8 mouse cellular contexts compared by ENCODE assay signal in the genomic region with DNA sequence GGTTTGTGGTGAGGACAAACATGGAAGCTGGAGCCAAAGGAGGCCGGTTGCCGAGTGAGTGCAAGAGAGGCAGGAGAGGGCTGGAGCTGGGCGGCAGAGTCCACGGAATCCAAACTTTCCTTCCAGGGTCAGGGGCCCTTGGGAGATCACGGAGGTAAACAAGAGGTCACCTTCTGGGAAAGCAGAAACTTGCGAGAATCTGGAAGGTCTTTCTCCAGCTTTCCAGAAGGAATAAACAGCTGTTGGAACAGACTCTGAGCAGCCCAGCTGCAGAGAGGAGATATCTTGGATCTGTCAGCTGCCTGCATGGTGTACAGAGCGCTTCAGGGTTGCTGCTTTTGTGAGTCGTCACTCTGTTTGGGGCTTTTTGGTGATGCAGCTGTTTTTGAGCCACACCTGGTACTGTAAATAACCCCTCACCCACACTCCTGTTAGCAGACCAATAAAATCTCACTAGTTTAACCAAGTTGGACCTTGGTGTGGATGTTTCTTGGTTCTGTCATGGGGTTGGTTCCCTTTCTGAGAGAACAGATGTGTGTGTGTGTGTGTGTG. TPM values are rescaled to one million over a fixed set of nuclear protein-coding genes. Genes with fewer than 3 reads are reported as not detected.
A peak's percentile ranks its signal among the peaks of the same experiment; 100 is the strongest.
DNase-seq lines count a peak whose midpoint lies in the region; ATAC-seq and TF ChIP-seq lines count a peak whose summit lies in the region.

No protein-coding gene starts in this region.

- H3K36me3 ChIP-seq in hindbrain, postnatal 0 days (ENCODE audit: insufficient read depth, low read length): no peaks in the 10 kb centered on the region
- no peaks in the 10 kb centered on the region for H3K36me3 ChIP-seq in liver, embryonic 15.5 days (replicated peaks)
- no peaks in the 10 kb centered on the region for H3K36me3 ChIP-seq in neural tube, embryonic 12.5 days

- peak overlapping the region; percentile 51 for H3K4me2 ChIP-seq in hindbrain, postnatal 0 days (ENCODE audit: low read depth, low read length)
- peak overlapping the region; percentile 69 for H3K4me2 ChIP-seq in liver, embryonic 15.5 days
- H3K4me2 ChIP-seq in neural tube, embryonic 12.5 days (replicated peaks): peak overlapping the region; percentile 56

- H3K27me3 ChIP-seq in hindbrain, postnatal 0 days (ENCODE audit: insufficient read depth, low read length): no peaks in the 10 kb centered on the region
- H3K27me3 ChIP-seq in liver, embryonic 15.5 days: no peaks in the 10 kb centered on the region
- no peaks in the 10 kb centered on the region for H3K27me3 ChIP-seq in neural tube, embryonic 12.5 days (replicated peaks)

- H3K4me3 ChIP-seq in brown adipose tissue, adult 24 weeks (ENCODE audit: insufficient read depth, low read depth, low read length): peak overlapping the region; percentile 33
- H3K4me3 ChIP-seq in hindbrain, postnatal 0 days (ENCODE audit: low read length): 0 out of 2 replicates have a peak overlapping the region, but pooled peaks have one; percentile 6
- H3K4me3 ChIP-seq in liver, embryonic 15.5 days (replicated peaks): no peak overlapping the region
- no peak overlapping the region for H3K4me3 ChIP-seq in neural tube, embryonic 12.5 days

- H3K27ac ChIP-seq in brown adipose tissue, adult 24 weeks (replicated peaks; ENCODE audit: low read depth, low read length): peak overlapping the region; percentile 11; the same call in 1 of the 2 replicates
- no peak overlapping the region for H3K27ac ChIP-seq in hindbrain, postnatal 0 days
- no peak overlapping the region for H3K27ac ChIP-seq in liver, embryonic 15.5 days (replicated peaks)
- no peak overlapping the region for H3K27ac ChIP-seq in neural tube, embryonic 12.5 days

- no peak for TF ChIP-seq CTCF in hindbrain, postnatal 0 days (IDR thresholded peaks at IDR 0.05; ENCODE audit: low read depth)

- ATAC-seq in hindbrain, postnatal 0 days: peak; percentile 30; the same call in 1 of the 2 replicates
- ATAC-seq in liver, embryonic 15.5 days (ENCODE audit: insufficient read depth): peak; percentile 67
- ATAC-seq in neural tube, embryonic 12.5 days (ENCODE audit: low FRiP score, low read depth): peak; percentile 70

- 12% methylated on average over 8 of the region's 8 CpGs for WGBS in hindbrain, postnatal 0 days
- 42% methylated on average over 8 of the region's 8 CpGs for WGBS in liver, embryonic 15.5 days (ENCODE audit: insufficient replicate concordance)
- WGBS in neural tube, embryonic 12.5 days: 14% methylated on average over 8 of the region's 8 CpGs

- H3K4me1 ChIP-seq in brown adipose tissue, adult 24 weeks (ENCODE audit: control insufficient read depth, insufficient read depth, insufficient read length, low read length): peaks cover 3% of the 10 kb centered on the region; the same call in 1 of the 2 replicates
- peaks cover 3% of the 10 kb centered on the region; the same call in 1 of the 2 replicates for H3K4me1 ChIP-seq in hindbrain, postnatal 0 days (ENCODE audit: insufficient read depth, low read length)
- H3K4me1 ChIP-seq in liver, embryonic 15.5 days (replicated peaks): peaks cover 11% of the 10 kb centered on the region
- H3K4me1 ChIP-seq in neural tube, embryonic 12.5 days: peaks cover 10% of the 10 kb centered on the region

- H3K9ac ChIP-seq in hindbrain, postnatal 0 days (replicated peaks; ENCODE audit: low read length): no peak overlapping the region
- no peak overlapping the region for H3K9ac ChIP-seq in liver, embryonic 15.5 days
- H3K9ac ChIP-seq in neural tube, embryonic 12.5 days: no peak overlapping the region

- DNase-seq in gastrocnemius, postnatal 25 days: peak; percentile 74
- peak; percentile 10 for DNase-seq in hindbrain, postnatal 0 days (ENCODE audit: low spot score)
- no peak for DNase-seq in cerebellum, adult 8-10 months
- no peak for DNase-seq in layer of hippocampus, adult 9-11 months
- no peak for DNase-seq in frontal cortex, postnatal 36 days (ENCODE audit: low spot score in 2 of 2)

- no peaks in the 10 kb centered on the region for H3K9me3 ChIP-seq in hindbrain, postnatal 0 days (ENCODE audit: low read length)
- no peaks in the 10 kb centered on the region for H3K9me3 ChIP-seq in liver, embryonic 15.5 days (replicated peaks)
- no peaks in the 10 kb centered on the region for H3K9me3 ChIP-seq in neural tube, embryonic 12.5 days

RNA-seq across cellular contexts. Expression of a gene that starts 40.7 kb away (rescaled TPM):
- polyA plus RNA-seq in brown adipose tissue, adult 24 weeks (2012; ENCODE audit: insufficient read depth, insufficient read length, missing spikeins): 70.3 and 114 TPM in 2 replicates
- total RNA-seq in gastrocnemius, postnatal 25 days (2021): 100 to 1,000 TPM; 105 to 129 TPM
- 204 and 218 TPM in 2 replicates for total RNA-seq in hindbrain, postnatal 0 days (2014; rRNA removed)
- polyA plus RNA-seq in hindbrain, postnatal 0 days (2015; fragmentation: Nextera tagmentation; extraction: Ambion mirVana): 86.1 and 90.5 TPM in 2 replicates
- 36.1 and 38.6 TPM in 2 replicates for polyA plus RNA-seq in liver, embryonic 15.5 days (2015; fragmentation: Nextera tagmentation; extraction: Ambion mirVana)
- polyA plus RNA-seq in neural tube, embryonic 12.5 days (2016; fragmentation: Nextera tagmentation; extraction: Ambion mirVana): 158 and 173 TPM in 2 replicates

RNA-seq across cellular contexts. Expression of a gene that starts 45.0 kb away (rescaled TPM):
- polyA plus RNA-seq in brown adipose tissue, adult 24 weeks (2012; ENCODE audit: insufficient read depth, insufficient read length, missing spikeins): not detected in 2 replicates
- total RNA-seq in gastrocnemius, postnatal 25 days (2021): under 1 TPM; 0.35 to 0.43 TPM
- total RNA-seq in hindbrain, postnatal 0 days (2014; rRNA removed): 0.68 and 2.5 TPM in 2 replicates
- 2.5 and 2.9 TPM in 2 replicates for polyA plus RNA-seq in hindbrain, postnatal 0 days (2015; fragmentation: Nextera tagmentation; extraction: Ambion mirVana)
- polyA plus RNA-seq in liver, embryonic 15.5 days (2015; fragmentation: Nextera tagmentation; extraction: Ambion mirVana): 24.7 and 29.2 TPM in 2 replicates
- 1.4 and 1.8 TPM in 2 replicates for polyA plus RNA-seq in neural tube, embryonic 12.5 days (2016; fragmentation: Nextera tagmentation; extraction: Ambion mirVana)

RNA-seq across cellular contexts. Expression of a gene that starts 57.2 kb away (rescaled TPM):
- polyA plus RNA-seq in brown adipose tissue, adult 24 weeks (2012; ENCODE audit: insufficient read depth, insufficient read length, missing spikeins): 0.44 and 0.46 TPM in 2 replicates
- 10 to 100 TPM; 61.9 to 64.2 TPM for total RNA-seq in gastrocnemius, postnatal 25 days (2021)
- 10.5 and 12.5 TPM in 2 replicates for total RNA-seq in hindbrain, postnatal 0 days (2014; rRNA removed)
- polyA plus RNA-seq in hindbrain, postnatal 0 days (2015; fragmentation: Nextera tagmentation; extraction: Ambion mirVana): 4.5 and 5.5 TPM in 2 replicates
- 2.9 and 3.0 TPM in 2 replicates for polyA plus RNA-seq in liver, embryonic 15.5 days (2015; fragmentation: Nextera tagmentation; extraction: Ambion mirVana)
- 29.5 and 31.7 TPM in 2 replicates for polyA plus RNA-seq in neural tube, embryonic 12.5 days (2016; fragmentation: Nextera tagmentation; extraction: Ambion mirVana)

Comparison
In these comparisons a context has a peak if more than half of its experiments do, and no peak if none do; other contexts are left out.
1. H3K4me3 ChIP-seq: peak in brown adipose tissue, adult 24 weeks (single experiment) and hindbrain, postnatal 0 days (single experiment); none in liver, embryonic 15.5 days (single experiment) and neural tube, embryonic 12.5 days (single experiment).
2. DNase-seq: peak in gastrocnemius, postnatal 25 days (single experiment) and hindbrain, postnatal 0 days (single experiment); none in cerebellum, adult 8-10 months (single experiment), layer of hippocampus, adult 9-11 months (single experiment) and frontal cortex, postnatal 36 days (0 of 2).
3. Peak in every context shown above with its lines, with median percentiles within 50 percentile points of each other: ATAC-seq and H3K4me2 ChIP-seq.